Mouse (Mus musculus): Measurements from ENCODE around the gene Slc7a6os. TPM values are rescaled to one million over a fixed set of nuclear protein-coding genes. Genes with fewer than 3 reads are reported as not detected.

Slc7a6os gene
- total RNA-seq, 1 experiment from 2014 or later, result 67.5 TPM

GRCm38 (mm10) chr8:106185628-106186270 lies 25.0 kb downstream of the Slc7a6os start:
- no peak for ATAC-seq (ENCODE audit: extremely low read depth, insufficient number of reproducible peaks, low FRiP score, poor library complexity, severe bottlenecking)

GRCm38 (mm10) chr8:106178428-106178827 lies 32.3 kb downstream of the Slc7a6os start:
- no peak for ATAC-seq (ENCODE audit: extremely low read depth, insufficient number of reproducible peaks, low FRiP score, poor library complexity, severe bottlenecking)

- no peak for ATAC-seq (ENCODE audit: extremely low read depth, insufficient number of reproducible peaks, low FRiP score, poor library complexity, severe bottlenecking)
These were observed 33.1 kb downstream of the Slc7a6os start for GRCm38 (mm10) chr8:106177594-106177993.

- ATAC-seq (ENCODE audit: extremely low read depth, insufficient number of reproducible peaks, low FRiP score, poor library complexity, severe bottlenecking), result no peak
These were observed 33.8 kb downstream of the Slc7a6os start for GRCm38 (mm10) chr8:106176891-106177290.

- no peak for ATAC-seq (ENCODE audit: extremely low read depth, insufficient number of reproducible peaks, low FRiP score, poor library complexity, severe bottlenecking)
These were observed 37.2 kb downstream of the Slc7a6os start for GRCm38 (mm10) chr8:106173566-106173965.

GRCm38 (mm10) chr8:106169934-106170480 lies 40.7 kb downstream of the Slc7a6os start:
- ATAC-seq (ENCODE audit: extremely low read depth, insufficient number of reproducible peaks, low FRiP score, poor library complexity, severe bottlenecking), result no peak

GRCm38 (mm10) chr8:106169017-106169933 lies 41.5 kb downstream of the Slc7a6os start:
- ATAC-seq (ENCODE audit: extremely low read depth, insufficient number of reproducible peaks, low FRiP score, poor library complexity, severe bottlenecking), result 0 out of 2 replicates have a peak, but pooled peaks have one; percentile 1

GRCm38 (mm10) chr8:106168356-106169016 lies 42.2 kb downstream of the Slc7a6os start, which contains the start of gene Slc7a6:
TSS of gene Slc7a6 (plus strand) at chr8:106168857.
- peak; percentile 68 for ATAC-seq (ENCODE audit: extremely low read depth, insufficient number of reproducible peaks, low FRiP score, poor library complexity, severe bottlenecking)

GRCm38 (mm10) chr8:106165460-106165859 lies 45.3 kb downstream of the Slc7a6os start:
- peak; percentile 33; the same call in 1 of the 2 replicates for ATAC-seq (ENCODE audit: extremely low read depth, insufficient number of reproducible peaks, low FRiP score, poor library complexity, severe bottlenecking)

GRCm38 (mm10) chr8:106163251-106163650 lies 47.5 kb downstream of the Slc7a6os start:
- ATAC-seq (ENCODE audit: extremely low read depth, insufficient number of reproducible peaks, low FRiP score, poor library complexity, severe bottlenecking), result no peak

- ATAC-seq (ENCODE audit: extremely low read depth, insufficient number of reproducible peaks, low FRiP score, poor library complexity, severe bottlenecking), result no peak
These were observed 50.9 kb downstream of the Slc7a6os start for GRCm38 (mm10) chr8:106159876-106160275.

- no peak for ATAC-seq (ENCODE audit: extremely low read depth, insufficient number of reproducible peaks, low FRiP score, poor library complexity, severe bottlenecking)
These were observed 52.4 kb downstream of the Slc7a6os start for GRCm38 (mm10) chr8:106158381-106158780.

GRCm38 (mm10) chr8:106157419-106157818 lies 53.3 kb downstream of the Slc7a6os start:
- no peak for ATAC-seq (ENCODE audit: extremely low read depth, insufficient number of reproducible peaks, low FRiP score, poor library complexity, severe bottlenecking)

GRCm38 (mm10) chr8:106152876-106153275 lies 57.9 kb downstream of the Slc7a6os start:
- no peak for ATAC-seq (ENCODE audit: extremely low read depth, insufficient number of reproducible peaks, low FRiP score, poor library complexity, severe bottlenecking)

GRCm38 (mm10) chr8:106151041-106151440 lies 59.7 kb downstream of the Slc7a6os start:
- ATAC-seq (ENCODE audit: extremely low read depth, insufficient number of reproducible peaks, low FRiP score, poor library complexity, severe bottlenecking), result no peak

Data from neutrophil, adult 5-6 weeks (primary cell).